In the genomic region with DNA sequence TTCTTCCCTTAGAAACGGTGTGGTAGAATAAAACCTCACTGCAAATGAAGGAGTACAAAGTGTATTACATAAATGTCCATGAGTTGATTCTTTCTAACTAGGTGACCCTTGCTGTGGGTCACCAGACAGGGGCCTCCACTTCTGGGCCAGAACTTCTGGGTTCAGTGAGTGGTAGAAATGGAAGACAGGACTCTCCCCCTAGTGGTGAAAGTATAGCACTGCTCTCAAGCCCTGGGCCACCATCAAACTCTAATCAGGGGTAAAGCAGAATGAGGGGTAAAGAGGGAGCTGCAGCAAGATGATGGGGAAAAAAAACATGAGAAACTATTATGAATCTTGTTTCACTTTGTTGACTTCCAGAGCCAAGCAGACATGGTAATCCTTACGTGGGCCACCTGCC, we compare ENCODE assay signal across 10 mouse cellular contexts.
A peak's percentile ranks its signal among the peaks of the same experiment; 100 is the strongest.
DNase-seq lines count a peak whose midpoint lies in the region; ATAC-seq and TF ChIP-seq lines count a peak whose summit lies in the region.
"Had no signal": no experiment of that assay in that cellular context is flagged by ENCODE, and none has a peak within 500 bp of the region (broad histone marks: within the 10 kb centered on the region; RNA-seq: fewer than 3 reads in every experiment).

No protein-coding gene starts in this region.

- 47% methylated on average over 2 of the region's 2 CpGs for WGBS in embryonic facial prominence, embryonic 11.5 days

- H3K9me3 ChIP-seq in embryonic facial prominence, embryonic 11.5 days (replicated peaks; ENCODE audit: control insufficient read depth, low read length): no peaks in the 10 kb centered on the region
- H3K9me3 ChIP-seq: heart, embryonic 12.5 days; midbrain, embryonic 12.5 days had no signal

- no peak overlapping the region for H3K27ac ChIP-seq in embryonic facial prominence, embryonic 11.5 days (replicated peaks; ENCODE audit: low read depth, low read length)
- H3K27ac ChIP-seq: midbrain, embryonic 12.5 days had no signal

- H3K9ac ChIP-seq in embryonic facial prominence, embryonic 11.5 days (replicated peaks; ENCODE audit: low read length): no peak overlapping the region
- H3K9ac ChIP-seq: heart, embryonic 12.5 days; midbrain, embryonic 12.5 days had no signal

- H3K4me2 ChIP-seq in embryonic facial prominence, embryonic 11.5 days (ENCODE audit: low read depth, low read length): no peak overlapping the region
- H3K4me2 ChIP-seq: heart, embryonic 12.5 days; midbrain, embryonic 12.5 days had no signal

- H3ac ChIP-seq in C2C12 (ENCODE audit: control insufficient read depth, insufficient read length, low read depth): no peak overlapping the region

- H3K79me2 ChIP-seq in C2C12 (ENCODE audit: control insufficient read depth, insufficient read depth): no peaks in the 10 kb centered on the region

- H3K4me3 ChIP-seq in C2C12 (ENCODE audit: insufficient read depth, poor library complexity, severe bottlenecking): no peak overlapping the region
- H3K4me3 ChIP-seq in embryonic facial prominence, embryonic 11.5 days (ENCODE audit: low read depth, low read length): no peak overlapping the region
- H3K4me3 ChIP-seq: heart, embryonic 12.5 days; midbrain, embryonic 12.5 days had no signal

- intact Hi-C loops in heart, postnatal 14 days (cut with DNase I): loop anchor here (2.0 kb wide), 1 partner anchor 301 kb away; no protein-coding TSS in a partner anchor

- no peaks in the 10 kb centered on the region for H3K4me1 ChIP-seq in embryonic facial prominence, embryonic 11.5 days (ENCODE audit: control insufficient read depth, insufficient read depth, low read length)
- H3K4me1 ChIP-seq: midbrain, embryonic 12.5 days had no signal

- peak; percentile 17 for DNase-seq in kidney, adult 9 months
- DNase-seq in kidney, adult 18-20 months: no peak
- DNase-seq in ES-CJ7 (ENCODE audit: low read depth, low spot score): peak; percentile 34
- DNase-seq in embryonic facial prominence, embryonic 11.5 days (ENCODE audit: low spot score): peak; percentile 30
- DNase-seq in right cerebral cortex, adult 18-20 months: no peak
- DNase-seq in heart, postnatal 14 days: no peak
- DNase-seq: adrenal gland, adult 8-10 months had no signal

- H3K79me3 ChIP-seq in C2C12 (ENCODE audit: low read depth): no peaks in the 10 kb centered on the region

- no peak for ATAC-seq in embryonic facial prominence, embryonic 11.5 days (replicated peaks; ENCODE audit: insufficient number of reproducible peaks, low FRiP score, low TSS enrichment, low read depth)

- H3K27me3 ChIP-seq in C2C12 (ENCODE audit: control insufficient read depth, insufficient read depth, insufficient read length): no peaks in the 10 kb centered on the region
- H3K27me3 ChIP-seq in embryonic facial prominence, embryonic 11.5 days (ENCODE audit: control insufficient read depth, insufficient read depth, low read length): no peaks in the 10 kb centered on the region
- H3K27me3 ChIP-seq: heart, embryonic 12.5 days; midbrain, embryonic 12.5 days had no signal

- TF ChIP-seq CTCF in C2C12 (IDR thresholded peaks at IDR 0.05; ENCODE audit: control insufficient read depth, insufficient read depth, insufficient read length): peak; percentile 18

- H3K36me3 ChIP-seq in C2C12 (ENCODE audit: control insufficient read depth, insufficient read depth): no peaks in the 10 kb centered on the region
- no peaks in the 10 kb centered on the region for H3K36me3 ChIP-seq in embryonic facial prominence, embryonic 11.5 days (replicated peaks; ENCODE audit: control insufficient read depth, insufficient read depth, low read depth, low read length)
- H3K36me3 ChIP-seq: heart, embryonic 12.5 days; midbrain, embryonic 12.5 days had no signal

TF ChIP-seq in C2C12, 6 proteins besides CTCF, POLR2A, EP300 and RAD21:
- TF ChIP-seq MYOD1 (IDR thresholded peaks at IDR 0.05; ENCODE audit: control insufficient read depth, insufficient read length, low read depth) (no peak), CEBPB (IDR thresholded peaks at IDR 0.05; ENCODE audit: low read depth) (no peak), MAX (IDR thresholded peaks at IDR 0.05) (no peak), MYOG (IDR thresholded peaks at IDR 0.05; ENCODE audit: control insufficient read depth, extremely low read depth, insufficient read length) (no peak), USF1 (IDR thresholded peaks at IDR 0.05; ENCODE audit: low read depth) (no peak), FOSL1 (IDR thresholded peaks at IDR 0.05; ENCODE audit: insufficient read depth, low read length, poor library complexity, severe bottlenecking) (no peak)
TF ChIP-seq in C2C12: peak in this region for 0.

Comparison
In these comparisons a context has a peak if more than half of its experiments do, and no peak if none do; other contexts are left out.
1. DNase-seq: peak in kidney, adult 9 months (single experiment), ES-CJ7 (single experiment) and embryonic facial prominence, embryonic 11.5 days (single experiment); none in kidney, adult 18-20 months (single experiment), right cerebral cortex, adult 18-20 months (single experiment) and heart, postnatal 14 days (0 of 2).